Mouse (Mus musculus) ES-Bruce4 (cell line): Measurements from ENCODE around the gene Olfr640.

Experiments
- CTCF ChIP-seq: IDR thresholded peaks from one replicate; pipeline ENCODE4 v1.8.1; 2011; ENCODE audit warnings: low read depth, low read length
- EP300 ChIP-seq: IDR thresholded peaks from 2 replicates; pipeline ENCODE4 v1.6.1; 2011; ENCODE audit warnings: low read depth, low read length; ENCODE audit not compliant: insufficient read depth

- no peak for TF ChIP-seq CTCF
- no peak for TF ChIP-seq EP300
Measured at GRCm38 (mm10) chr7:104026978-104027377, 1.6 kb upstream of the Olfr640 start.
